Mouse (Mus musculus) ES-CJ7 (cell line): ENCODE measurements at regions not wholly inside any gene's neighbourhood (a gene's known extent, or its start where the extent isn't known, plus 50 kb on each side); places are given as distances from the start of the nearest gene placed in this dataset.

Experiments used
- DNase-seq: peaks from one replicate; pipeline ENCODE4 v3.0.0; 2011; ENCODE audit warnings: low read depth, low spot score

GRCm38 (mm10) chr2:116942321-116942791 is 63.9 kb downstream of the Tmco5 start:
- DNase-seq = peak; percentile 82

GRCm38 (mm10) chr2:116948538-116948937 is 70.0 kb downstream of the Tmco5 start:
- peak; percentile 52 for DNase-seq

DNA sequence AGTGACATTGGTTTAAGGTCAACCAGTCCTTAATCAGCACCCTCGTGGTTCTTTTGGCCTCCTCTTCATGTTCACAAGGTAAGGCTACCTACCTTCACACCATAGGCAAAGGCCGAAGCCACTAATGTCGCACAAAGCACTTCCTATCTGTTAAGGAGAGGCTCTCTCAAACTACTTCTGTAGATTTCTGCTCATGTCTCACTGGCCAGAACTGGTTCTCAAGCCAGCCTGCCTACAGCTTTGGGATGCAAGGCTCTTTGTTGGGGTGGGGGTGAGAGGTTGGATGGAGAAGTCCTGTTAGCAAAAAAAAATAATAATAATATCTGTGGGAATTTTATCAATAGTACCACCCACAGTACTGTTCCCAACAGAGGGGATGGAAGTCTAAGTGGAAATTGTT is 71.2 kb downstream of the Tmco5 start:
- peak; percentile 54 for DNase-seq

DNA sequence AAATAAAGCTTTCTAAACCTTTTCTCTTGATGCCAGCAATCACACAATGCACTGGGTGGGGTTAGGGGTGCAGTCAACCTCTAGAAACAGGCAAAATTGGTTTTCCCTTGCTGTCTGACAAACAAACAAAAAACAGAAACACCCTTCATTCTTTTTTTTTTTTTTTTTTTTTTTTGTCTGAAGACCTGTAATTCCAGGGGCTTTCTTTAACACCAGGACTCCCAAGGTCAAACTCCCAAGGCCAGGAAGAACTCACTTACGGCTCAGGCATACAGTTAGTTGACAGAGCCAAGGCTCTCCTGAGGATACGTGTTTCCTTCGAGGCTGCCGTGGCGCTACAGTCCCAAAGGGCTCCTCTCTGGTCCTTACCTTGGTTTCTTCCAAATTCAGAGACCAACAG is 71.7 kb downstream of the Tmco5 start:
- peak; percentile 70 for DNase-seq

DNA sequence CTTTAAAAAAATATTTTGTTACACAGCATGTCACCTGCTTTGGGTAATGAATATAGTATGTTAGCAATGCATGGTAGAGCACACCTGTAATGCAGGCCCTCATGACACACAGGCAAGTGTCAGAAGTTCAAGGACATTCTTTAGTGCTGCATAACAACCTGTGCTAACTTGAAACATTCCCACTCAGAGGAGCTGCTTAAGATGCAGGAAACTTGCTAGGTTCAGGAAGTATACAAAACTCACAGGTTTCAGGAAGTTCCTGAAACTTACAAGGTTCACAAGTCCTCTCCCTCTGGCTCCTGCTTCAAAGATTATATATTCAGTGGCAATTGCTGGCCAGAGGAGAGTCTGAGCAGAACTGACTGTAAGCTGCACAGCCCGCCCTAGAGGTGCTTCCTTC is 73.0 kb downstream of the Tmco5 start:
- DNase-seq = peak; percentile 24

DNA sequence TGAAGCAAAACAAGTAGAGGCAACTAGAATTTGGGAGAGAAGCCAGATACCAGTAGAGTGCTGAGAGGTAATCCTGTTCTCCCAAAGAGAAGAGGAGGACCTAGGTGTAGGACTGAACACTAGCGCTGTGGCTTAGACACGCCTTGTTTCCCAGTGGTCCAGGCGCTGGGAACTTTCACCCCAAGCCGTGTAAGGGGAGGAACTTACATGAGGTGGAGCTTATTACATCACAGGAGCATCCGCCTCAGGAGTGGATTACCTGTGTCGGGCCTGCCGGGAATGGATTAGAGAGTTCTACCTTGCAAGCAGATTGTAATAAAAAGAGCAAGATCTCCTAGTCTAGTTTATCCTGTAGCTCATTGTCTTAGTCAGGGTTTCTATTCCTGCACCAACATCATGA is 75.8 kb downstream of the Tmco5 start:
- DNase-seq = no peak

DNA sequence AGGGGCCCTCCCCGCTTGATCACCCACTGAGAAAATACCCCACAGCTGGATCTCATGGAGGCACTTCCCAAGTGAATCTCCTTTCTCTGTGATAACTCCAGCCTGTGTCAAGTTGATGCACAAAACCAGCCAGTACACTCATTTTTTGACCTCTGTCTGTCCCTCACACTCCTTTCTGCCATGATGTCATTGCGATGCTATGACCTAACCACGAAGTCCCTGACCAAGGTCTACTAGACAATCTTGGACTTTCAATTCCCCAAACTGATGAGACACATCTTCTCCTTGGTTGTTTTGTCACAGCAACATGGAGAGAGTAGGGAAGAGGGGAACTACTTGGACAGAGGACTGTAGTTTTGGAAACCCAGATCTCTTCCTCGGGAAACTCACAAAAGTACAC is 76.4 kb downstream of the Tmco5 start:
- no peak for DNase-seq

DNA sequence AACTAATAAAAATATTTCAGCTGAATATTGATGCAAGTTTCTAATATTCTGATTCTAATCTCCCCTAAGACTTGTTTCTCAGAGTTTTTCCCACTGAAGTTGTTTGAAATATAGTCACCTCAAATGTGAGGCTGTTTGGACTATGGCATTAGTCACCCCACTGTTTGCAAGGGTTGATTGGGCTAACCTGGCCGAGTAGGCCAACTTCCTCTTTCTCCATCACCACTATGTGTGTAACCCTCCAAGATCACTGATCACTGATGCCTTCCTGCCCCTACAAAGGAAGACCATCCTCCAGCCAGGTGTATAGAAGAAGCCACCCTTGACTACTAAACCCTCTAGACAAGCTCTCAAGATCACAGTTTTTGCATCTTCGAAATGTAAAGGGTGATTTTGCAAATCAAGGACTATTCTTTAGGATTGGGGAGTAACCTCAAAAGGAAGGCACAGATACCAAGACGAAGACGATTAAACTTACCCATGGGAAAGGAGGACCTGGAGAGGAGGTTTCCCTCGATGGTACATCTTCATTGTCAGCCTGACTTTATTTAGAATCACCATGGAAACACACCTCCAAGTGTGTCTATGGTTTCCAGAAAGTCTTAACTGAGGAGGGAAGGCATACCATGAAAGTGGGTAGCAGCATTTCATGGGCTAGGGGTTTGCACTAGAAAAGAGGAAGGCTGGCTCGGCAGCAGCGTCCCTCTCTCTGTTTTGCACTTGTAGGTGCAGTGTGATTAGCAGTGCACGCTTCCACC is 84.8 kb downstream of the Tmco5 start:
- DNase-seq = no peak

DNA sequence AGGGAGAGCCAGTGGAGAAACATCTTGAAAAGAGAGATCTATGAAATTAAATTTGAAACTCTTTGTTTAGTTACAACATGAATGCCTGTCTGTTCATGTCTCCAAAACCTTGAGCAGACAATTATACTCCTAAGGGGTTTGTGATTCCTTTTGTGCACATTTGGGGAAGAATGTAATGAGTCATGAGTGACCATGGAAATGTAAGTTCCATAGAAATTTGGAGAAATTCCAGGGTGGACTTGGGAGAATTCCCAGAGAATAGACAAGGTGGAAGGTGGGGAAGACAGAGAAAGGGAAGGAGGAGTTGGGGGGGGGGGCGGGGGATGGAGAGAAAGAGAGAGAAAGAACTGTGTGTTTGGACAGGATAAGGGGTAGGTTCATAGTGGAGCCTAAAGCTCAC is 87.8 kb downstream of the Tmco5 start:
- no peak for DNase-seq

DNA sequence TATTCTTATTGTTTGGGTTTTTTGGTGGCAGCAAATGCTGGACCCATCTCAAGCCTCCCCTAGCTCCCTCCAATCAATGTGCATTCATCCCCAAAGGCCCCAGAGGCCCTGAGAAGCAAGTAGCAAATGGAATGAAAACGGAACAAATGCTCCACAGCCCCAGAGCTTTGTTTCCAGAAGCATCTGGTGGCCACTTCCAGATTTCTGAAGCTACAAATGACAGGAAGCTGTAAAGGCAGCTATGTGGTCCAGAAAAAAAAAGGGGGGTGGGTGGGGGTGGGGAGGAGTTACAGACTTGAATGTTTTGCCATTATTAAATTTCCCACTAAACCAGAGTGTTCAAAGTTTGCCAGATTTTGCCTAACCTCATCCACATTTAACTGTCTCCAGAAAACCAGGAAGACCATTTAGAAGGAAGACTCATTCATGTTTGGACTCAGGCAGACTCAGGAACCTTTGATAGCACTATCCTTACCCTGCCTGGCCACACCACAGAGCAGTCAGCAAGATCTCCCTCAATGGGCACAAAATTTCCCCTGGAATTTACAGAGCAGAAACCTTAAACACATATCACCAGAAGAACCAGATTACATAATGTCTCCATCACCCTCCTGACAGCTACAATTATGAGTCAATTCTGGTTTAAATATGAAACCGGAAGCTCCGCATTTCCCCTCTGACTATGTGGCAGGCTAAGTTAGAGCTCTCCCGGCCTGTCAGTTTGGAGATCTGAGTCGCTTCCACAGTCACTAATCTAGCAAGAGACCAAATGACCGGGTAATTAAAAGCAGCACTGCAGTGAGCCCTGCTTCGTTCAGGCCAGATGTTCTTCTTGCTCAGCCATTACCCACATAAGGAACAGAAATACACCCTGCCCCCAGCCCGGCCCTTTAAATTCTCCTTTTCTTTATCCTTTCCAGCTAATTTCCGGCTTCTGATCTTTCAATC is 93.4 kb downstream of the Tmco5 start:
- no peak for DNase-seq

GRCm38 (mm10) chr2:116972614-116972985 is 94.1 kb downstream of the Tmco5 start:
- peak; percentile 87 for DNase-seq

DNA sequence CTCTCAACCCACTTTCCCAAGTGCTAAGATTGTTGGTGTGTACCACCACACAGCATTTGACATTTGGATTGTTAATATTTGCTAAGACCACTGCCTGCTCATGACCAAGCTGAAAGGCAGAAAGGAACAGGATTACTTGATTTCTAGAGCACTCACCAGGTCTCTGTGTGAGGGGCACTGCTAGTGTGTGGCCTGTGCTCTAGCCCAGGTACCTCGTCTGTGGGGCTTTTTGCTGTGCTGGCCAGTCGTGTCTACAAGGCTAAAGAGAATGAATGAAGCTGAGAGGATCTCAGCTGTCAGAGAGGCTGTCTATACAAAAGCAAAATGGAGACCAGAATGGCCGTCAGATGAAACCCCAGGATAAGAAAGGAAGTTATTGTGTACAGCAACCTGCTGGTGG is 95.0 kb downstream of the Tmco5 start:
- no peak for DNase-seq

DNA sequence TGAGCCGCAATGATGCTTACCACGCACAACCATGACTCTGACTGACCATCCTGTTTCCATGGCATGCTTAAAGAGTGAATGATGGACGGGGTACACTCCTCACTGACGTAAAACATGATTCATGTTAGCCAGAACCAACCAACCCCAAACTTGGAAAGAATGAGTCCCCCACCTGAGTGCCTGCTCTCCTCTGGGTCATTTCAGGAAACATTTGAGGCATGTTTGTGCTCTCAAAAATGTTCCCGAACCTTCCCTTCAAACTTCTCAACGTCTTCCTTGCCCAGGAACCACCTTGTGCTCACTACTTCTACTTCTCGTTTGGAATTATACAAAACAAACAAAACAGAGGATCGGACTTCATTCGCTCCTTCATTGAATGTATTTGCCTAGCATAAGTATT is 95.7 kb downstream of the Tmco5 start:
- DNase-seq = no peak

DNA sequence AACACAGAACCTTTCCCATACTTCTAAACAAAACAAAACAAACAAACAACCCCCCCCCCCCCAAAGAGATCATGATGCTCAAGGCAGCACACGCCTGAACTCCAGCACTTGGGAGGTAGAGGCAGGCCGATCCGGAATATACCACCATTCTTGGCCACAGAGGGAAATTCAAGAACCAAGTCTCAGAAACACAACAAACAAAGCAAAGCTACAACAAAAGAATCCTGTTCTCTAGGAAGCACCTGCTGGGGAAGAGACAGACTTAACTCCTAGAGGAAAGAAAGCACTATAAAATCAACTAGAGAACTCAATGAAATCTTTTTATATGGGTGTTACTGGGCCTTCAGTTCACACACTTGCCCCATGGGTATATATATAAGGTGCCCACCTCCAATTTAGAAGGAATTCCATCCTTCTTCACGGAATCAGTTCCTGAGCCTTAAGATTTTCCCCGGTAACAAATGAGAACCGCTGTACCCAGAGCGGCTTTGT is 96.1 kb downstream of the Tmco5 start:
- DNase-seq = peak; percentile 47

GRCm38 (mm10) chr2:116975091-116975600 is 96.7 kb downstream of the Tmco5 start:
- DNase-seq = peak; percentile 65

DNA sequence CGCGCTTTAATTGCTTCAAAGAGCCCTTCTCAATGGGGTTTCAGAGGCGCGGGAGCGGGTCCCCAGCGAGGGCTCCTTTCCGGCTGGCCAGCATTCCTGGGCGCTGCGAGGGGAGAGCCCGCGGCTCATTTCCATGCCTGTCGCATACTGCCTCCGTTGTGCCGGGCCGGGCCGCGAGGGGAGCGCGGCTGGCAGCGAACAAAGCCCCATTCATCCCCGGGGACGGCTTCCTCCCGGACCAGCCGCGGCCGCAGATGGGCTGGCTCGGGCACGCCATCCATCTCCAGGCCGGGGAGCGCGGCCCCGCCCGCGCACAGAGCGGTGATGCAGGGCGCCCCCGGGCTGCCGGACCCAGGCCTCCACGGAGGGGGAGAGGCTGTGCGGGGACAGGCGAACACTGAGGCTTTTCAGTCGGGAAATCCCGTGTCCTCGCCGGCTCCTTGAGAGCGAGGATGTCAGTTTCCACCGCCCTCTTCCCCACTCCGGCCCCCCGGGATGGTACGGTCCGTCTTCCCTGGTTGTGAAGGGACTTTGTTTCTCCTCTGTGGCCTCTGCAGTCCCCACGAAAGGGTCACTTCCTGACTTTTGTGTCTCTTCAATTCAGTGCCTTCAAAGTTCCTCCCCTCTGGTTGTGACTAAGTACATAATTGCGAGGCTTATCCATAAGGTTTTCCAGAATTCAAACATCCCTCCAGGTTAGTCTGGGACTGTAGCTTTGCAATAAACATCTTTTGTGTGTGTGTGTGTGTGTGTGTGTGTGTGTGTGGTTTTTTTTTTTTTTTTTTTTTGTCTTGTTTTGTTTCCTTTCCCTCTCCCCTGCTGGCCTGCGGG is 97.3 kb downstream of the Tmco5 start:
- peak; percentile 60 for DNase-seq

DNA sequence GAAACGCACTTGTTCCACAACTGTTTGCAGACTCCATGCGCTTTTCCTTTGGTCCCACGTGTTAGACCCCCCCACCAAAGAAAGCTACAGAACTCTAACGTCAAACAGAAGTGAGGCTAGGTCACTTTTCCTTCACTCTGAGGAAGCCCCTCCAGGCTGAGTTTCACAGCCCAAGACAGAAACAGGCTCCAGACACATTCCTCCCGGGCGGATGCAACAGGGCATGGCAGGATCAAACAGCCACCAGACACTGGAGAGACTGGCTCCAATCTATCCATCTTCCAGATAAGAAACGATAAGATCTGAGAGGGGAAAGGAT is 97.9 kb downstream of the Tmco5 start:
- peak; percentile 47 for DNase-seq

GRCm38 (mm10) chr2:116976951-116977503 is 98.5 kb downstream of the Tmco5 start:
- peak; percentile 76 for DNase-seq

GRCm38 (mm10) chr2:116977771-116978600 is 99.5 kb downstream of the Tmco5 start:
- no peak for DNase-seq

DNA sequence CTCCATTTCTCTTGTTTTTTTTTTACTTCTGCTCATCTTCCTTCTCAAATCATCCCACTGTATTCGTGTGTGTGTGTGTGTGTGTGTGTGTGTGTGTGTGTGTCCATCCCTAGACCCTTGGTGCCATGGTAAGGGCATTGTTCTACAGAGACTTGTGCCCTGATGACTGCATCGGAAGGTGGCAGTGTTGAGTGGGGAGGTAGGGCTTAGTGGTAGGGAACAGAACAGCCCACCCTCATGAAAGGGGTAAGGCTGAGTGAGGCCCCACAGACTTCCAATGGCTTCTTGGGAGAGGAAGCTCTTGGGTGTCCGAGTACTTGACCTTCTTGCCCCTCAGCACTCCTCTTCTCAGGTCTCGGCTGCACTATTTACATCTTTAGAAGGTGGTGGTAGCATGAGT is 100.3 kb downstream of the Tmco5 start:
- peak; percentile 69 for DNase-seq
